Mouse (Mus musculus) bone marrow macrophage, adult 2 months (primary cell): ENCODE measurements around the gene Aasdhppt. TPM values are rescaled to one million over a fixed set of nuclear protein-coding genes. Genes with fewer than 3 reads are reported as not detected.

Experiments
- H3K27ac ChIP-seq: 2 replicates; pipeline ENCODE4 v1.5.1; 2012; ENCODE audit warnings: low read depth, low read length; ENCODE audit not compliant: insufficient read depth
- H3K4me1 ChIP-seq: 2 replicates; pipeline ENCODE4 v1.6.1; 2012; ENCODE audit warnings: low read length; ENCODE audit not compliant: control insufficient read depth, insufficient read depth
- H3K4me3 ChIP-seq: 2 replicates; pipeline ENCODE4 v1.5.1; 2012; ENCODE audit warnings: mild to moderate bottlenecking, low read length, moderate library complexity; ENCODE audit not compliant: insufficient read depth
- CTCF ChIP-seq: IDR thresholded peaks from 2 replicates; pipeline ENCODE4 v1.5.1; 2012; ENCODE audit warnings: low read depth, mild to moderate bottlenecking, low read length, moderate library complexity
- POLR2A ChIP-seq: IDR thresholded peaks from 2 replicates; pipeline ENCODE4 v1.6.1; 2012; ENCODE audit warnings: mild to moderate bottlenecking, low read depth, low read length, borderline replicate concordance
- polyA plus RNA-seq: library from polyadenylated mRNA; stranded (reverse); fragments of >200 nt; gene quantifications from 2 replicates; pipeline ENCODE4 v1.2.4, GENCODE M21; 2012; ENCODE audit not compliant: missing spikeins, insufficient read depth, insufficient read length

Gene Aasdhppt
- 7.5 and 9.3 TPM in 2 replicates for polyA plus RNA-seq

DNA sequence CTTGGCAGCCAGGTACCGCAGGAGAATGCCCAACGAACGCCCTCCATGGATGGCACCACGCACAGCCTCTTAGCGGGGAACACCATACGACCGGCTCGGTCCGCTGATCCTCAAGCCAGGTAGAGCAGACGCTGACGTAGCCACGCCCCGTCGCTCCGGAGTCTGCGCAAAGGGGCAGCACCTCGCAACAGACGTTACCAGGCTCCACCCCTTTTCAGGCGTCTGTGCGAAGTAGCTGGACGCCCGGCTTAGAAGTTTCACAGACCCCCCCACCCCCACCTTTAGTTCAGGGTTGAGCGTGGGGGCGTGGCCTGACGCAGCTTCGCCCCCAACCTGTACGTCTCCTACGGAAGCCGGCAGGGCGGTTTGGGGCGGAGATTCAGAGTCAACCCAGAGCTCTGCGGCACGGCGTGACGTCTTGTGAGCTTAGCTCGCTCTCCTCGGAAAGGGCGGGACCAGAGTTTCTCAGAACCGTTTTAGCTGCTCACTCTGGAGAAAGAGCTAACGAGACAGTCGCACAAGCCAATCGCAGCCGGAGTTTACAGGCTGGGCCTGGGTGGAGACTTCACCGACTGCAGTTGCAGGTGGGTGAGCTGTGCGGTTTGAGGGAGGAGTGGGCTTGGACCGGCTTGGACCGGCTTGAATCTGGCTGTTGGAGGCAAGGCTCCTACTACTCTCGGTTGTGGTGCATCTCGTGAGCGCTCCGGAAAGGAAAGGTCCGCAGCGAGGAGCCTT is at the start of gene Aasdhppt, which contains the start of gene Kbtbd3:
Gene Aasdhppt, minus strand, starts transcription at position 121 of the 735 bp plus-strand sequence.
Gene Kbtbd3, plus strand, starts transcription at position 483 of the 735 bp plus-strand sequence.
- Histone ChIP-seq H3K27ac (peak within 1 kb of the TSS; percentile 71), H3K4me1 (peaks cover 5% of the 10 kb centered on the region), H3K4me3 (peak within 1 kb of the TSS; percentile 99)
- TF ChIP-seq POLR2A (no peak), CTCF (no peak)

DNA sequence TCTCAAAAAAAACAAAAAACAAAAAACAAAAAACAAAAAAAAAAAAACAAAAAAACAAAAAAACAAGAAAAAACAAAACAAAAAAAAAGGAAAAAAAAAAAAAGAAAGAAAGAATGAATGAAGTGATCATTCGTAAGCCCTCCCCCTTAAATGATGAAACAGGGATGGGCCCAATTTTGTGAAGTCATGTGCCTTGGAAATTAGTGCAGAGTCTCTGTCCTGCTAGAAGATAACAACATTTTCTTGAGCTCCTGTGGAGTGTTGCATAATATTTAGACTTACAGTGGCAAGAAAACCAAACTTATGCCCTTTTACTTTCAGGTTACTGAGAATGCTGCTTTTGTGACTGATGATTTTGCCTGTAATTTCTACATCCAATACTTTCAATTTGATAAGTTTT is 43.9 kb upstream of the Aasdhppt start:
- Histone ChIP-seq H3K4me3 (no peak overlapping the region), H3K27ac (no peak overlapping the region), H3K4me1 (no peaks in the 10 kb centered on the region)
- TF ChIP-seq CTCF (no peak), POLR2A (no peak)

DNA sequence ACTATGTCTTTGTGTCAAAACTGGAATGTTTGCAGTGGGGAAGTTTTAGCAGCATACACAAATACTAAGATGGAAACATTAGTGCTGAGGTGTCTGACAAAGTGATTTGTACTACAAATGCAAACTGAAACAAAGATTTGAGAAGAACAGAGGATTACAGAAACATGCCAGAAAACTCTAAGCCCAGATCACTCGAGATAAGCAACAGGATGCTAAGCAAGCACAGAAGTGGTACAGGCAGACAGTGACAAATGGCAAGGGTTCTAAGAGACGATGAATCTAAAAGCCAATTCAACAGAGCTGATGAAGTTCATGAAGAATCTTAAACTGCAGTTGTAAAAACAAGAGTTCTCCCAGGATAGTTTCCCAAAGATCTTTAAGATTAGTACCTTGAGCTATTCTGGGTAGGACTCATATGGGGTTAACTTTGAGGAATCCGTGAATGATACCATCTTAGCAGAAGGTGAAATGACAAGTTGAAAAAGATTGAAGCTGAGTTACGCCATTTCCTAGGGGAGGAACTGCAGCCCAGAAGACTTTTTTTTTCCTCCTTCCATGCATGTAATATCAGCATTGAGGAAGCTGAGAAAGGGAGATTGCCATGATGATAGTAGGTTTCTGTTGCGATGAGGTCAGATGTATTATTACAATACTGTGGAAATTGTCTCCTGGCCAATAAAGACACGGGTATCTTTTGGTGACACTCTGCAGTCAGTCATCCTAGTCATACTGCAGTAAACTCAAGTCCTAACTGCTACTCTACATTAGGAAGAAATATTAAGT is 9.9 kb upstream of the Aasdhppt start:
- H3K27ac ChIP-seq: no peak overlapping the region
- peaks cover 7% of the 10 kb centered on the region for H3K4me1 ChIP-seq
- no peak overlapping the region for H3K4me3 ChIP-seq
- TF ChIP-seq POLR2A: no peak
- no peak for TF ChIP-seq CTCF

DNA sequence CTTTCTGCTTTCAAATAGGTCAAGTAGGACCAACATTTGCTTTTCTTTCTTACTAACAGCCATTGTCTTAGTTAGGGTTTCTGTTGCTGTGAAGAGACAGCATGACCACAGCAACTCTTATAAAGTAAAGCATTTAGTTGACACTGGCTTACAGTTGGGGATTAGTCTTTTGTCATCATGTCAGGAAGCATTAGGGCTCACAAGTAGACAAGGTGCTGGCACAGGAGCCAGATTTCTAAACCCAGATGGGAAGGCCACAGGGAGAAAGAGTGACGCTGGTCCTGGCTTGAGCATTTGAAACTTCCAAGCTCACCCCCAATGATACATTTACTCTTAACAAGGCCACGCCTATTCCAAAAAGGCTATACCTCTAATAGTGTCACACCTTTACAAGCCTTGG is 6.5 kb upstream of the Aasdhppt start:
- H3K4me1 ChIP-seq: peaks cover 10% of the 10 kb centered on the region
- no peak overlapping the region for H3K4me3 ChIP-seq
- TF ChIP-seq POLR2A (no peak), CTCF (no peak)
- H3K27ac ChIP-seq: no peak overlapping the region

DNA sequence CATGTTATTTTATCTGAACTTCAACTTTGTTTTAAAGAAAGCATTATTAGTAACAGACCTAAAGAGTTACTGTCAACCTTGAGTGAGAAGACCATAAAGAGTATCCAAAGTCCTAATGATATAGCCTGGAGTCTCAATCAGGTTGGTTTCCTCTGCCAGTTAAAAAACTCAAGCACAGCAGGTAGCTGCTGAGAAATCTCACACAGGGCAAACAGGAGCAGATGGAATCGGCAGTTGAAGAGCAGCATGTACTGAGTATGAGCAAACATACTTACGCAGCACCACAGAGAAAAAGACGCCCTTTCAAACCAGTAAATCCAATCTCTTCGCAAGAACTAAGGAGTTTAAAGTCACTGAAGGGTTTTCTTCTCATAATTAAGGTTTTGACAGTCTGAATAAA is 4.7 kb upstream of the Aasdhppt start:
- TF ChIP-seq CTCF (no peak), POLR2A (no peak)

DNA sequence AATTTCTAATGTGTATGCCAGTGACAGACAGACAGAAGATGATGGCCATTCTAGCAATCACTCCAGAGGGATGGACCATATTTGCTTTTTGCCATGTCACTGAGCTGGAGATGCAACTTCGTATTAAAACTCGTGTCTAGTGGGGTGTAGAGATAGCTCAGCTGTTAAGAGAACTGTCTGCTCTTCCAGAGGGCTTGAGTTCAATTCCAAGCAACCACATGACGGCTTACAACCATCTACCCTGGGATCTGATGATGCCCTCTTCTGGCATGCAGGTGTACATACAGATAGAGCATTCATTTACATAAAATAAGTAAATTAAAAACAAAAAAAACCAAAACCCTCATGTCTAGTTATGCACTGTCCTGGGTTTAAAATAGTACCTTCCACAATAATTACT is 1.9 kb upstream of the Aasdhppt start:
- TF ChIP-seq CTCF (no peak), POLR2A (no peak)
- Histone ChIP-seq H3K4me3 (no peak overlapping the region), H3K4me1 (peaks cover 5% of the 10 kb centered on the region), H3K27ac (no peak overlapping the region)

More for the DNA sequence above, 4.7 kb upstream of the Aasdhppt start:
- peaks cover 4% of the 10 kb centered on the region for H3K4me1 ChIP-seq
- no peak overlapping the region for H3K27ac ChIP-seq
- no peak overlapping the region for H3K4me3 ChIP-seq

DNA sequence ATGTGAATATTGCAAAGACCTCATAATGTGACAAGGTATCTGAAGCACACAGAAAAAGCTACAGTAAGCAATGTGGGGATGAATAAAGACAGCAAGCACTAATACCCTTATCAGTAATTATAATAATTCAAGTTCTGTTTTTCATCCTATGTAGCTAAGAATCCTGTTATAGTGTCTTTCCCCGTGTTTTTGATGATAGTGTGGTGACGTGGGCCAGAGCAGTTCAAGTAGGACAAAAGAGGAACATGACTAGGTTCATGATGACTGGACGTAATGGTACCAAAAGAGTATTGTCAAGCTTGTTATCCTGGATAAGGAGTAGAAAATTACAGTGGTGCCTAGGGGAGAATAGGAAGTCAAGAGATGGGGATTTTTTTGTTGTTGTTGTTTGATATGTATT is 1.4 kb upstream of the Aasdhppt start:
- TF ChIP-seq CTCF: no peak
- no peak overlapping the region for H3K27ac ChIP-seq
- peaks cover 5% of the 10 kb centered on the region for H3K4me1 ChIP-seq
- no peak overlapping the region for H3K4me3 ChIP-seq

DNA sequence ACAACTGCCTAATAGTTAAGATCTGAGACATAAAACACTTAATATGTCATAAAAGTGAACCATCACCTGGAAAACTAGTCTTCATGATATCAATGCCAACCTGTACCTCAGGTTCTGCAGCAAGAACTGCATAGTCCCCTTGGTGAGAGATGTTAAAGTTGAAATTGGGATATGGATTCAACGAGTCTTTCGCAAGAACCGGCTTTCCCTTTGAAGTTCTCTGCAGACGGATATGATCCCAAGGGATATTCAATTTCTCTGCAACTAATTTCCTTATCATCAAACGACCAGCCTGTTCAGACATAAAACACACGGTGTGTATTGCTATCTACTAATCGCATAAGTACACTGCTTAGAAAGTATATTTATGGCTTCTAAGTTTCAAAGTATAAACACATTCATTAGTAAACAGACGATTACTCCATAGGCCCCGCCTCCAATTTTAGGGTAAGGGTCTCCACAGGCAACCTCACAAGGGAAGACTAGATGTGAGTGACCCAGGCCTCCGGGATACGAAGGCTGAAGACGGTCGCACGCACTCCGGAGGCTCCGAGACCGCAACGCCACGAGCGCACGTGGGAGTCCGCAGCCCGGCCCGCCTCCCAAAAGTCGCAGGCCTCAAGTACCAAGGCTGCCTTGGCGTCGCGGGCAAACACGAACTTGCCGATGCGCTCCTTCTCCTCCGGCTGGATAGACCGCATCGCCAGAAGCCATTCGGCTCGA is 482 bp downstream of the Aasdhppt start:
- Histone ChIP-seq H3K27ac (peak overlapping the region; percentile 71), H3K4me3 (peak overlapping the region; percentile 99), H3K4me1 (peaks cover 5% of the 10 kb centered on the region)
- TF ChIP-seq POLR2A (no peak), CTCF (no peak)

DNA sequence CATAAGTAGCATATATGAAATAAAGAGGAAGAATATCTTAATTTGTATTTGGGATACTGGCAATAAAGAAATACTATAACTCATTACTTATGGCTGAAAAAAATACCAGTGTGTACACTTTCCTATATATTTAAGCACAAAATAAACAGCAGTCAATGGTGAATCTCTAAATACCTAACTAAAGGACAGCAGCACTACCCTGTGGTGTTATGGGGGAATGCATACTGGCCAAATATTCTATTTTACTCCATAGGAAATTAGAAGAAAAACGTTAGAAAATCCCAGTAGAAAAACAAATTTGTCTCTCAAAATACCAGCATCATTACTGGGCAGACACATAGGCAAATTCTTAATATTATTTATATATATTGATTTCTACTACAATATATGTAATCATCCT is 4.4 kb downstream of the Aasdhppt start:
- Histone ChIP-seq H3K4me3 (no peak overlapping the region), H3K4me1 (peaks cover 2% of the 10 kb centered on the region; the same call in 1 of the 2 replicates), H3K27ac (no peak overlapping the region)
- TF ChIP-seq CTCF (no peak), POLR2A (no peak)
